Mouse (Mus musculus) kidney, postnatal 14 days (tissue): ENCODE measurements around the gene Samd14.

ENCODE experiments used
- DNase-seq: peaks from one replicate; pipeline ENCODE4 v3.0.0; 2022; ENCODE audit warnings: mixed read lengths

Gene Samd14

DNA sequence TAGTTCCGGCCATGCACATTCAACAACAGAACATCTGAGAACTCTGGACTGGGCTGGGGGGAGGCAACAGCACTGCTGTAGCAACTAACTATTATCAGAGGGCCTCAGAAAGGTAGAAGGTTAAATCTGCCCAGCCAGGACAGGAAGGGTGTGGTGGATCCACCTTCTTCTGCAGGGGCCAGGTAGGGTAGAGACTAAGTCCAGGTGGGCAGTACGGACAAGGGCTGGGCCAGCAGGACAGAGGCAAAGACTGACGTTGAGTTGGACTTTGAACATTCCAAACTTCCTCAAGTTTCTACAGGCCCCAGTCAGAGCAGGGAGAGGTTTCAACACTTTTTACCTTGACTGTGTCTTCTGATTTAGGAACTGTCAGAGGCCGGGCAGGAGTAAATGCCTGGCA, 65.0 kb downstream of the Samd14 start:
- DNase-seq = no peak

DNA sequence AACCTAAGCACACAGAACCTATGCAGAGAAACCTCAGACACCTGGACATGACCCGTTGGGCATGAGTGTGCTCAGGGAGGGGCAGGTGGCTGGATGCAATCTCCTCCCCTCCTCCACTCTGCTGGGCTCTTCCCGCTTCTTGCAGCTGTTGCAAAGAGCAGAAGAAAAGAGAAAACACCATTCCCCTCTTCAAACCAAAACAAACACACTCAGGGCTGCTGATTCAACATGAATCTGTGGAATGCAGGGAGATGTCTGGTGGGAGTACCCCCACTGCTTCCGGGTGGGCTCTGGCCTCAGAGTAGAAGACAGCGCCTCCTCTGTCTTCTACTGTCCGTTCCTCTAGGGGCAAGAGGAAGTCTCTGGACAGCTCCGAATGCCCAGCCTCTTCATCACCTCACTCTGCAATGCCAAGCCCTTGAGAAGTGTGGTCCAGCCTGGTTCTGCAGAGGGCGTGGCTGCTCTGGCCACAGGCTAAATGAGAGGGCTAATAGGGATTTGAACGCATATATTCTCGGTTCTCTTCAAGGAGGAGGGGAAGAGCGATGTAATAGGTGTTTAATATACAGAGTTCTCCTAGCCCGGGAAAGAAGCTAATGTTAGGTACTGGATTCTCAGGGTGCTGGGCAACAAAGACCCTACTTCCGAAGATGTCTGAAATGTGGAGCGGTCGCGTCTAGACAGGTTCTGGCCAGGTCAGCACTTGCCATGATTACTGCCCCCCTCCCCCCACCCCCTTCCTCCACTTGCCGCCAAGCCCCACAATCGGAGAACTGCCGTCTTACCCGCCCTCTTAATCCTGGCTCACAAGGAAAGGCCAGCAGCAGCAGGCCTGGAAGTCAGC, 65.7 kb downstream of the Samd14 start:
- DNase-seq = peak; percentile 56
